In the genomic region with DNA sequence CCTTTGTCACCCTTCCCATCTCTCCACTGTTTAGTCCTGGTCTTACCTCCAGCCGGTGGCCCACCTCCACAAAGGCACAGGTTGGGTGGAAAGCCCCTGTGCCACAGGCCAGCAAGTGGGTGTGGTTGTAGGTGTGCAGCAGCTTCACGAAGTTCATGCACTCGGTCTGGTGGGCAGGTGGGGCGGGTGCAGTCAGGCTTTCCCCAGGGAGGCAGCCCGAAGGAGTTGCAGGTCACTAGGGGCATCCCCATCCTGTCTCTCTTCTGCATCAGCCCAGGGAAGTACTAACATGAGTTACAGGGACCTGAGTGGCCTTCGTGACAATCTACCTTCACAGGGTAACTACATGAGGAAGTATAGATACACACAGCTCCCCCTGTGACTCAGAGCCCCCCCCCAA, we compare ENCODE assay signal across 24 mouse cellular contexts. TPM values are rescaled to one million over a fixed set of nuclear protein-coding genes. Genes with fewer than 3 reads are reported as not detected.
DNase-seq lines count a peak whose midpoint lies in the region; ATAC-seq and TF ChIP-seq lines count a peak whose summit lies in the region.
"Had no signal": no experiment of that assay in that cellular context is flagged by ENCODE, and none has a peak within 500 bp of the region (broad histone marks: within the 10 kb centered on the region; RNA-seq: fewer than 3 reads in every experiment).

No protein-coding gene starts in this region.

- no peak overlapping the region for H3K4me2 ChIP-seq in hindbrain, postnatal 0 days (ENCODE audit: low read depth, low read length)
- H3K4me2 ChIP-seq: hindbrain, embryonic 12.5 days had no signal

- peak overlapping the region; percentile 82 for H3K27ac ChIP-seq in hindbrain, embryonic 10.5 days
- no peak overlapping the region for H3K27ac ChIP-seq in hindbrain, postnatal 0 days
- no peak overlapping the region for H3K27ac ChIP-seq in testis, adult 2 months (ENCODE audit: control insufficient read depth, insufficient read depth, low read depth, low read length)
- H3K27ac ChIP-seq in limb, embryonic 10.5 days = peak overlapping the region; percentile 82
- H3K27ac ChIP-seq: left cerebral cortex, adult 2 months had no signal

- no peak overlapping the region for H3K9ac ChIP-seq in hindbrain, postnatal 0 days (replicated peaks; ENCODE audit: low read length)
- H3K9ac ChIP-seq: hindbrain, embryonic 12.5 days; liver, embryonic 12.5 days had no signal

- H3K4me3 ChIP-seq in hindbrain, embryonic 10.5 days = 0 out of 2 replicates have a peak overlapping the region, but pooled peaks have one; percentile 1
- no peak overlapping the region for H3K4me3 ChIP-seq in hindbrain, postnatal 0 days (ENCODE audit: low read length)
- H3K4me3 ChIP-seq in testis, adult 2 months (ENCODE audit: control insufficient read depth, low read depth, low read length) = peak overlapping the region; percentile 51
- no peak overlapping the region for H3K4me3 ChIP-seq in limb, embryonic 10.5 days
- H3K4me3 ChIP-seq: hindbrain, embryonic 12.5 days; kidney, embryonic 15.5 days; layer of hippocampus, adult 2 months; left cerebral cortex, adult 2 months; liver, embryonic 12.5 days had no signal

- no peak for ATAC-seq in hindbrain, postnatal 0 days
- ATAC-seq: forebrain, embryonic 16.5 days; liver, embryonic 12.5 days; Patski had no signal

- WGBS in hindbrain, embryonic 10.5 days = 81% methylated on average over 6 of the region's 6 CpGs
- 81% methylated on average over 6 of the region's 6 CpGs for WGBS in hindbrain, postnatal 0 days
- 86% methylated on average over 6 of the region's 6 CpGs for WGBS in limb, embryonic 10.5 days

- DNase-seq in hindbrain, embryonic 10.5 days (ENCODE audit: low spot score) = no peak
- no peak for DNase-seq in hindbrain, postnatal 0 days (ENCODE audit: low spot score)
- DNase-seq in testis, postnatal 14 days (ENCODE audit: low spot score) = no peak
- DNase-seq in limb, embryonic 10.5 days (ENCODE audit: low spot score) = no peak
- DNase-seq in ovary, postnatal 10 days (ENCODE audit: low spot score) = no peak
- no peak for DNase-seq in lung, postnatal 36 days
- DNase-seq: adrenal gland, postnatal 10 days; cerebellum, adult 8-10 months; cerebellum, postnatal 25 days; kidney, adult 18-20 months; kidney, postnatal 25 days; lung, adult 18-20 months; lung, postnatal 10 days; right cerebral cortex, adult 18-20 months; thymus, postnatal 14 days had no signal

- peaks cover 23% of the 10 kb centered on the region; the same call in 1 of the 2 replicates for H3K27me3 ChIP-seq in hindbrain, embryonic 10.5 days (ENCODE audit: insufficient read depth, poor library complexity, severe bottlenecking)
- H3K27me3 ChIP-seq in hindbrain, postnatal 0 days (ENCODE audit: insufficient read depth, low read length) = no peaks in the 10 kb centered on the region
- H3K27me3 ChIP-seq in testis, adult 2 months (ENCODE audit: control insufficient read depth, insufficient read depth, low read length) = no peaks in the 10 kb centered on the region
- H3K27me3 ChIP-seq in limb, embryonic 10.5 days (ENCODE audit: low read depth, poor library complexity, severe bottlenecking) = peaks cover 29% of the 10 kb centered on the region
- H3K27me3 ChIP-seq: Patski had no signal

- no peak for TF ChIP-seq CTCF in hindbrain, postnatal 0 days (IDR thresholded peaks at IDR 0.05; ENCODE audit: low read depth)
- TF ChIP-seq CTCF in testis, adult 2 months (IDR thresholded peaks at IDR 0.05; ENCODE audit: control insufficient read depth, insufficient read depth, insufficient replicate concordance, low read depth, low read length) = no peak

- H3K4me1 ChIP-seq in hindbrain, embryonic 10.5 days (replicated peaks) = peaks cover 68% of the 10 kb centered on the region
- H3K4me1 ChIP-seq in hindbrain, postnatal 0 days (ENCODE audit: insufficient read depth, low read length) = peaks cover 9% of the 10 kb centered on the region; the same call in 1 of the 2 replicates
- peaks cover 15% of the 10 kb centered on the region for H3K4me1 ChIP-seq in testis, adult 2 months (ENCODE audit: control insufficient read depth, insufficient read depth, low read length)
- H3K4me1 ChIP-seq in limb, embryonic 10.5 days = peaks cover 69% of the 10 kb centered on the region

- no peaks in the 10 kb centered on the region for H3K9me3 ChIP-seq in hindbrain, embryonic 10.5 days
- H3K9me3 ChIP-seq in hindbrain, postnatal 0 days (ENCODE audit: low read length) = no peaks in the 10 kb centered on the region
- H3K9me3 ChIP-seq in limb, embryonic 10.5 days (replicated peaks) = no peaks in the 10 kb centered on the region
- H3K9me3 ChIP-seq: G1E; hindbrain, embryonic 12.5 days; kidney, embryonic 15.5 days; liver, embryonic 12.5 days had no signal

- no peaks in the 10 kb centered on the region for H3K36me3 ChIP-seq in hindbrain, embryonic 10.5 days
- H3K36me3 ChIP-seq in hindbrain, postnatal 0 days (ENCODE audit: insufficient read depth, low read length) = no peaks in the 10 kb centered on the region
- H3K36me3 ChIP-seq in testis, adult 2 months (ENCODE audit: control insufficient read depth, insufficient read depth, low read length) = no peaks in the 10 kb centered on the region
- no peaks in the 10 kb centered on the region for H3K36me3 ChIP-seq in limb, embryonic 10.5 days
- H3K36me3 ChIP-seq: G1E; hindbrain, embryonic 12.5 days; liver, embryonic 12.5 days had no signal

- TF ChIP-seq POLR2A in testis, adult 2 months (IDR thresholded peaks at IDR 0.05; ENCODE audit: control insufficient read depth, low read depth, low read length) = no peak

RNA-seq across cellular contexts. Expression of gene Sema3b, which starts 5.8 kb away (rescaled TPM):
- polyA plus RNA-seq in hindbrain, embryonic 10.5 days (2016; fragmentation: Nextera tagmentation; extraction: Ambion mirVana) = 3.9 and 5.2 TPM in 2 replicates
- total RNA-seq in hindbrain, postnatal 0 days (2014; rRNA removed) = 11.2 and 14.6 TPM in 2 replicates
- polyA plus RNA-seq in hindbrain, postnatal 0 days (2015; fragmentation: Nextera tagmentation; extraction: Ambion mirVana) = 8.3 and 9.0 TPM in 2 replicates
- 2.1 and 4.1 TPM in 2 replicates for polyA plus RNA-seq in testis, adult 2 months (2012; rRNA removed)
- 2.2 and 3.6 TPM in 2 replicates for polyA plus RNA-seq in limb, embryonic 10.5 days (2016; fragmentation: Nextera tagmentation; extraction: Ambion mirVana)
- polyA plus RNA-seq: G1E had no signal

RNA-seq across cellular contexts. Expression of gene Ifrd2, which starts 15.8 kb away (rescaled TPM):
- 41.1 and 54.1 TPM in 2 replicates for polyA plus RNA-seq in hindbrain, embryonic 10.5 days (2016; fragmentation: Nextera tagmentation; extraction: Ambion mirVana)
- 7.6 and 10.9 TPM in 2 replicates for total RNA-seq in hindbrain, postnatal 0 days (2014; rRNA removed)
- polyA plus RNA-seq in hindbrain, postnatal 0 days (2015; fragmentation: Nextera tagmentation; extraction: Ambion mirVana) = 9.0 and 9.3 TPM in 2 replicates
- polyA plus RNA-seq in testis, adult 2 months (2012; rRNA removed) = 16.4 and 20.5 TPM in 2 replicates
- polyA plus RNA-seq in limb, embryonic 10.5 days (2016; fragmentation: Nextera tagmentation; extraction: Ambion mirVana) = 55.0 and 69.4 TPM in 2 replicates

RNA-seq across cellular contexts. Expression of gene Hyal3, which starts 22.6 kb away (rescaled TPM):
- 0.41 and 0.77 TPM in 2 replicates for polyA plus RNA-seq in hindbrain, embryonic 10.5 days (2016; fragmentation: Nextera tagmentation; extraction: Ambion mirVana)
- total RNA-seq in hindbrain, postnatal 0 days (2014; rRNA removed) = 3.3 and 4.9 TPM in 2 replicates
- 1.7 and 1.9 TPM in 2 replicates for polyA plus RNA-seq in hindbrain, postnatal 0 days (2015; fragmentation: Nextera tagmentation; extraction: Ambion mirVana)
- 1.6 and 1.8 TPM in 2 replicates for polyA plus RNA-seq in testis, adult 2 months (2012; rRNA removed)
- polyA plus RNA-seq in limb, embryonic 10.5 days (2016; fragmentation: Nextera tagmentation; extraction: Ambion mirVana) = 0.56 and 0.82 TPM in 2 replicates

RNA-seq across cellular contexts. Expression of gene Naa80, which starts 24.6 kb away (rescaled TPM):
- polyA plus RNA-seq in hindbrain, embryonic 10.5 days (2016; fragmentation: Nextera tagmentation; extraction: Ambion mirVana) = 19.2 and 20.8 TPM in 2 replicates
- 29.9 and 32.8 TPM in 2 replicates for total RNA-seq in hindbrain, postnatal 0 days (2014; rRNA removed)
- polyA plus RNA-seq in hindbrain, postnatal 0 days (2015; fragmentation: Nextera tagmentation; extraction: Ambion mirVana) = 17.8 and 19.4 TPM in 2 replicates
- polyA plus RNA-seq in testis, adult 2 months (2012; rRNA removed) = 136 and 139 TPM in 2 replicates
- 20.1 and 22.5 TPM in 2 replicates for polyA plus RNA-seq in limb, embryonic 10.5 days (2016; fragmentation: Nextera tagmentation; extraction: Ambion mirVana)

RNA-seq across cellular contexts. Expression of gene Hyal1, which starts 26.5 kb away (rescaled TPM):
- 6.6 and 8.4 TPM in 2 replicates for polyA plus RNA-seq in hindbrain, embryonic 10.5 days (2016; fragmentation: Nextera tagmentation; extraction: Ambion mirVana)
- 3.4 and 7.7 TPM in 2 replicates for total RNA-seq in hindbrain, postnatal 0 days (2014; rRNA removed)
- 3.3 and 4.9 TPM in 2 replicates for polyA plus RNA-seq in hindbrain, postnatal 0 days (2015; fragmentation: Nextera tagmentation; extraction: Ambion mirVana)
- 4.0 and 5.0 TPM in 2 replicates for polyA plus RNA-seq in testis, adult 2 months (2012; rRNA removed)
- polyA plus RNA-seq in limb, embryonic 10.5 days (2016; fragmentation: Nextera tagmentation; extraction: Ambion mirVana) = 7.9 and 10.2 TPM in 2 replicates

Comparison
In these comparisons a context has a peak if more than half of its experiments do, and no peak if none do; other contexts are left out.
1. H3K27ac ChIP-seq: peak in hindbrain, embryonic 10.5 days (single experiment) and limb, embryonic 10.5 days (single experiment); none in hindbrain, postnatal 0 days (single experiment) and testis, adult 2 months (single experiment).
2. H3K4me3 ChIP-seq: peak in hindbrain, embryonic 10.5 days (single experiment) and testis, adult 2 months (single experiment); none in hindbrain, postnatal 0 days (single experiment) and limb, embryonic 10.5 days (single experiment).